Mouse (Mus musculus): ENCODE measurements around the gene Ttll1.
A peak's percentile ranks its signal among the peaks of the same experiment; 100 is the strongest.

The Ttll1 gene

GRCm38 (mm10) chr15:83510805-83511405 is at the start of gene Ttll1:
Ttll1 (minus strand) TSS chr15:83510893.
- DNase-seq: peak; percentile 93

GRCm38 (mm10) chr15:83555161-83555974 is 44.7 kb upstream of the Ttll1 start:
- peak; percentile 85 for DNase-seq

GRCm38 (mm10) chr15:83553831-83554230 is 43.1 kb upstream of the Ttll1 start:
- DNase-seq: no peak

- DNase-seq: no peak
Measured at GRCm38 (mm10) chr15:83550137-83550536, 39.4 kb upstream of the Ttll1 start.

- no peak for DNase-seq
Measured at GRCm38 (mm10) chr15:83547144-83547543, 36.5 kb upstream of the Ttll1 start.

- DNase-seq: no peak
Measured at GRCm38 (mm10) chr15:83546029-83546428, 35.3 kb upstream of the Ttll1 start.

- DNase-seq: no peak
Measured at GRCm38 (mm10) chr15:83541647-83542287, 31.1 kb upstream of the Ttll1 start.

GRCm38 (mm10) chr15:83539905-83540304 is 29.2 kb upstream of the Ttll1 start:
- no peak for DNase-seq

- no peak for DNase-seq
Measured at GRCm38 (mm10) chr15:83538855-83539254, 28.2 kb upstream of the Ttll1 start.

- DNase-seq: no peak
Measured at GRCm38 (mm10) chr15:83535890-83536231, 25.2 kb upstream of the Ttll1 start.

GRCm38 (mm10) chr15:83534960-83535889 is 24.5 kb upstream of the Ttll1 start:
- no peak for DNase-seq

GRCm38 (mm10) chr15:83532606-83533005 is 21.9 kb upstream of the Ttll1 start:
- DNase-seq: no peak

GRCm38 (mm10) chr15:83531961-83532469 is 21.3 kb upstream of the Ttll1 start:
- no peak for DNase-seq

- DNase-seq: no peak
Measured at GRCm38 (mm10) chr15:83530688-83531087, 20.0 kb upstream of the Ttll1 start.

GRCm38 (mm10) chr15:83530233-83530632 is 19.5 kb upstream of the Ttll1 start:
- no peak for DNase-seq

- no peak for DNase-seq
Measured at GRCm38 (mm10) chr15:83529765-83530164, 19.1 kb upstream of the Ttll1 start.

GRCm38 (mm10) chr15:83528892-83529291 is 18.2 kb upstream of the Ttll1 start:
- no peak for DNase-seq

GRCm38 (mm10) chr15:83527747-83528146 is 17.1 kb upstream of the Ttll1 start:
- no peak for DNase-seq

GRCm38 (mm10) chr15:83527092-83527437 is 16.4 kb upstream of the Ttll1 start:
- no peak for DNase-seq

- DNase-seq: peak; percentile 25
Measured at GRCm38 (mm10) chr15:83526424-83527091, 15.9 kb upstream of the Ttll1 start, which contains the start of gene Bik. Bik (plus strand) TSS chr15:83526862.

- DNase-seq: no peak
Measured at GRCm38 (mm10) chr15:83524333-83524729, 13.6 kb upstream of the Ttll1 start.

Measured in right cerebral cortex, postnatal 4 days (tissue).